Mouse (Mus musculus): ENCODE data around the gene Amotl2.
"Not testable (repeated sequence)": the region's sequence is repeated elsewhere in the genome, so short reads cannot be mapped to it uniquely, and the experiment has no call there.

DNA sequence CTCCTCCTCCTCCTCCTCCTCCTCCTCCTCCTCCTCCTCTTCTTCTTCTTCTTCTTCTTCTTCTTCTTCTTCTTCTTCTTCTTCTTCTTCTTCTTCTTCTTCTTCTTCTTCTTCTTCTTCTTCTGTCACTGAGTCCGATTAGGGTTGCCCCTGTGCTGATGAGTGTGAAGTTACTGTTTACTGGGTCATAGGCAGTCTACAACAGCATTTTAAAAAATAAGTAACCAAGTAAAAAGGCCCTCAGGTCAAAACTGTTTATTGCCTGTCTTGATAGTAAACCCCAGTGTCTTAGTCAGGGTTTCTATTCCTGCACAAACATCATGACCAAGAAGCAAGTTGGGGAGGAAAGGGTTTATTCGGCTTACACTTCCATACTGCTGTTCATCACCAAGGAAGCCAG, 48.1 kb downstream of the Amotl2 start:
- TF ChIP-seq CTCF (IDR thresholded peaks at IDR 0.05; ENCODE audit: extremely low read depth, insufficient read depth, insufficient read length, insufficient replicate concordance); POLR2A (IDR thresholded peaks at IDR 0.05; ENCODE audit: low read depth, low read length): not testable (repeated sequence)

Measured in spleen, adult 2 months (tissue).